Mouse (Mus musculus): ENCODE results near the gene Fam98b. TPM values are rescaled to one million over a fixed set of nuclear protein-coding genes. Genes with fewer than 3 reads are reported as not detected.

The Fam98b gene
- polyA plus RNA-seq, 1 experiment from 2014 or later: 5.8 TPM

- DNase-seq (ENCODE audit: low spot score): peak; percentile 88
- Histone ChIP-seq H3K9me3 (ENCODE audit: control insufficient read depth, low read length) (no peaks in the 10 kb centered on the region), H3K36me3 (ENCODE audit: control insufficient read depth, insufficient read depth, low read length) (no peaks in the 10 kb centered on the region), H3K27me3 (ENCODE audit: control insufficient read depth, insufficient read depth, low read length) (no peaks in the 10 kb centered on the region), H3K9ac (ENCODE audit: low read length) (no peak overlapping the region), H3K4me3 (ENCODE audit: low read depth, low read length) (no peak overlapping the region), H3K27ac (replicated peaks) (no peak overlapping the region), H3K4me1 (replicated peaks; ENCODE audit: control insufficient read depth, insufficient read depth) (no peaks in the 10 kb centered on the region), H3K4me2 (replicated peaks; ENCODE audit: low read depth) (no peak overlapping the region)
- 7% methylated on average over 13 of the region's 13 CpGs for WGBS
- ATAC-seq (ENCODE audit: low FRiP score, low TSS enrichment): peak; percentile 83
- TF ChIP-seq EP300 (optimal IDR thresholded peaks at IDR 0.05) (no peak), CTCF (IDR thresholded peaks at IDR 0.05; ENCODE audit: low read depth) (peak; percentile 95)
Measured at GRCm38 (mm10) chr2:117231257-117231656, 18.3 kb upstream of the Fam98b start.

DNA sequence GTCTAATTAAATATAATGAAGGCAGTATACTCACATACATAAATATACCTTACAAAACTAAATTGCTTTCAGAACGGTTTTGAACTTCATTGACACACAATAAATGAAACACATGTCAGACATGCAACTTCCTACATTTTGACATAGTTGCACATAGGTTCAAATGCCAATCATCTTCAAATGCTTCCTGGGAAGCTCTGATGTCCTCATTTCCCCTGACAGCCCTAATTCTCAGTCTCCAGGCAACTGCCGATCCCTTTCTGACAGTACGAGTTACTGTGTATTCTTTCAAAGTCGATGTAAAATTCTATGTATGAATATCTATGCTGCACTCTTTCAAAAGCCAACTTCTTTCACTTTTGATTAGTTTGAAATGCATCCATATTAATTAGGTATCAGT, 7.6 kb upstream of the Fam98b start:
- H3K9me3 ChIP-seq (ENCODE audit: control insufficient read depth, low read length): no peaks in the 10 kb centered on the region
- no peak overlapping the region for H3K4me3 ChIP-seq (ENCODE audit: low read depth, low read length)
- ATAC-seq (ENCODE audit: low FRiP score, low TSS enrichment): no peak
- H3K36me3 ChIP-seq (ENCODE audit: control insufficient read depth, insufficient read depth, low read length): no peaks in the 10 kb centered on the region
- H3K27me3 ChIP-seq (ENCODE audit: control insufficient read depth, insufficient read depth, low read length): 0 out of 2 replicates have a peak, but pooled peaks cover 2% of the 10 kb centered on the region
- no peak for TF ChIP-seq CTCF (IDR thresholded peaks at IDR 0.05; ENCODE audit: low read depth)
- TF ChIP-seq EP300 (optimal IDR thresholded peaks at IDR 0.05): no peak
- H3K4me1 ChIP-seq (replicated peaks; ENCODE audit: control insufficient read depth, insufficient read depth): no peaks in the 10 kb centered on the region
- no peak overlapping the region for H3K4me2 ChIP-seq (replicated peaks; ENCODE audit: low read depth)
- DNase-seq (ENCODE audit: low spot score): no peak
- H3K27ac ChIP-seq (replicated peaks): no peak overlapping the region
- 70% methylated on average over 4 of the region's 4 CpGs for WGBS
- no peak overlapping the region for H3K9ac ChIP-seq (ENCODE audit: low read length)

GRCm38 (mm10) chr2:117250001-117250510, 517 bp downstream of the Fam98b start:
- Histone ChIP-seq H3K4me1 (replicated peaks; ENCODE audit: control insufficient read depth, insufficient read depth) (no peaks in the 10 kb centered on the region), H3K36me3 (ENCODE audit: control insufficient read depth, insufficient read depth, low read length) (no peaks in the 10 kb centered on the region), H3K9ac (ENCODE audit: low read length) (peak overlapping the region; percentile 93), H3K4me2 (replicated peaks; ENCODE audit: low read depth) (peak overlapping the region; percentile 69), H3K4me3 (ENCODE audit: low read depth, low read length) (peak overlapping the region; percentile 93), H3K9me3 (ENCODE audit: control insufficient read depth, low read length) (no peaks in the 10 kb centered on the region), H3K27me3 (ENCODE audit: control insufficient read depth, insufficient read depth, low read length) (no peaks in the 10 kb centered on the region), H3K27ac (replicated peaks) (peak overlapping the region; percentile 88)
- DNase-seq (ENCODE audit: low spot score) (no peak), ATAC-seq (ENCODE audit: low FRiP score, low TSS enrichment) (peak; percentile 64)
- TF ChIP-seq EP300 (optimal IDR thresholded peaks at IDR 0.05): no peak
- no peak for TF ChIP-seq CTCF (IDR thresholded peaks at IDR 0.05; ENCODE audit: low read depth)
- under 1% methylated on average over 24 of the region's 24 CpGs for WGBS

DNA sequence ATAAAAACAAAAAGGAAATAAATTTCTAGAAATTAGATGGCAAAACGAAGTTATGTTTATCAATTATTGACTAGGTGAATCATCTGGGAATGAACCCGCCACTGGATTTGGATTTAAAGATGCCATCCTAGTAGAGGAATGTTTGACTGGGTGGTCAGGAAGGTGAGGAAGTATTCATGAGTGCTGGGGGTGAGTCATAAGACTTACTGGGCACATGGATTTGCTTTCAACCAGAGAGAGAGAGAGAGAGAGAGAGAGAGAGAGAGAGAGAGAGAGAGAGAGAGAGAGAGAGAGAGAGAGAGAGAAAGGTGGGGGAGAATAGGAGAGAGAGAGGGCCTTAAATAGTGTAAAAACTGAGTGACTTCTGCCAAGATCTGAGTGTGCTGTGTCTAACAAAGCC, 5.9 kb downstream of the Fam98b start:
- H3K9me3 ChIP-seq (ENCODE audit: control insufficient read depth, low read length): no peaks in the 10 kb centered on the region
- no peak overlapping the region for H3K27ac ChIP-seq (replicated peaks)
- H3K36me3 ChIP-seq (ENCODE audit: control insufficient read depth, insufficient read depth, low read length): no peaks in the 10 kb centered on the region
- H3K4me2 ChIP-seq (replicated peaks; ENCODE audit: low read depth): no peak overlapping the region
- no peak for DNase-seq (ENCODE audit: low spot score)
- no peaks in the 10 kb centered on the region for H3K27me3 ChIP-seq (ENCODE audit: control insufficient read depth, insufficient read depth, low read length)
- ATAC-seq (ENCODE audit: low FRiP score, low TSS enrichment): no peak
- H3K4me3 ChIP-seq (ENCODE audit: low read depth, low read length): no peak overlapping the region
- no peak overlapping the region for H3K9ac ChIP-seq (ENCODE audit: low read length)
- WGBS: 77% methylated on average over 2 of the region's 2 CpGs
- H3K4me1 ChIP-seq (replicated peaks; ENCODE audit: control insufficient read depth, insufficient read depth): no peaks in the 10 kb centered on the region
- TF ChIP-seq EP300 (optimal IDR thresholded peaks at IDR 0.05) (no peak), CTCF (IDR thresholded peaks at IDR 0.05; ENCODE audit: low read depth) (no peak)

DNA sequence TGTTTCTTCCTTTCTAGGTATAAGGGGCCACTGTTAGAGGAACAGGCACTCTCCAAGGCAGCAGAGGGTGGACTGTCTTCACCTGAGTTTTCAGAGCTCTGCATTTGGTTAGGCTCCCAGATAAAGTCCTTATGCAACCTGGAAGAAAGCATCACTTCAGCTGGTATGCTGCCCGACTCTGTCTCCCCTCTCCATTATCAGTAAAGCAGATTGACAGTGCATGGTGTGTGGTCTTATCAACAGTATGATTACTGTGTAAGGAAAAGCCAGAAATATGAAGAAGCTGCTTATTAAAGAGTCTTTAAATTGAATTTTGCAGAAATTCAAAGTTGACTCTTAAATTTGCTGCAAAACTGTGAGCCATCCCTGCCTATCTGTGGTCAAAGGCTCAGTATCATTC, 8.1 kb downstream of the Fam98b start:
- Histone ChIP-seq H3K27me3 (ENCODE audit: control insufficient read depth, insufficient read depth, low read length) (no peaks in the 10 kb centered on the region), H3K27ac (replicated peaks) (no peak overlapping the region), H3K9ac (ENCODE audit: low read length) (no peak overlapping the region), H3K4me3 (ENCODE audit: low read depth, low read length) (no peak overlapping the region), H3K9me3 (ENCODE audit: control insufficient read depth, low read length) (no peaks in the 10 kb centered on the region), H3K4me1 (replicated peaks; ENCODE audit: control insufficient read depth, insufficient read depth) (no peaks in the 10 kb centered on the region), H3K4me2 (replicated peaks; ENCODE audit: low read depth) (no peak overlapping the region), H3K36me3 (ENCODE audit: control insufficient read depth, insufficient read depth, low read length) (no peaks in the 10 kb centered on the region)
- 62% methylated on average over 1 of the region's 1 CpGs for WGBS
- DNase-seq (ENCODE audit: low spot score) (no peak), ATAC-seq (ENCODE audit: low FRiP score, low TSS enrichment) (no peak)
- TF ChIP-seq EP300 (optimal IDR thresholded peaks at IDR 0.05) (no peak), CTCF (IDR thresholded peaks at IDR 0.05; ENCODE audit: low read depth) (no peak)

DNA sequence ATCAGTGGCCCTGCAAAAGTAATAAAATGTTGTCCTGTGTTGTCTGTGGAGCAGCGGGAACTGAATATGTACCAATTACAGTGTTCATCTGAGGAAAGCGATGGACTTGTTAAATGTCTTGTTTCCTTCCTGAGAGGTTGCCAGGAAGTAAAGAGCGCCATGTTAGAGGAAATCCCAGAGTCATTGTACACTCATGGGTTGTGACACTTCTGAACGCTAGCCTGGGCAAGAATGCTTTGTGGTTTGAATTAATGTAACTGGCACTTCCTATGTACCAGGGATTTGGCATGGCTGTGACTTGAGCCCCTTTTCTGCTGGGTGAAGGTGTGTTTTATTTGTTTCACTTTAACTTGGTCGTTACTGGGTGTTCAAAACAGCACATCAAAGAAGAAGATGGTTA, 12.6 kb downstream of the Fam98b start:
- no peak overlapping the region for H3K4me2 ChIP-seq (replicated peaks; ENCODE audit: low read depth)
- H3K27ac ChIP-seq (replicated peaks): no peak overlapping the region
- peaks cover 4% of the 10 kb centered on the region; the same call in 1 of the 2 replicates for H3K36me3 ChIP-seq (ENCODE audit: control insufficient read depth, insufficient read depth, low read length)
- H3K27me3 ChIP-seq (ENCODE audit: control insufficient read depth, insufficient read depth, low read length): no peaks in the 10 kb centered on the region
- 86% methylated on average over 5 of the region's 5 CpGs for WGBS
- no peak for DNase-seq (ENCODE audit: low spot score)
- H3K9ac ChIP-seq (ENCODE audit: low read length): no peak overlapping the region
- no peak overlapping the region for H3K4me3 ChIP-seq (ENCODE audit: low read depth, low read length)
- no peak for ATAC-seq (ENCODE audit: low FRiP score, low TSS enrichment)
- TF ChIP-seq CTCF (IDR thresholded peaks at IDR 0.05; ENCODE audit: low read depth) (no peak), EP300 (optimal IDR thresholded peaks at IDR 0.05) (no peak)
- H3K4me1 ChIP-seq (replicated peaks; ENCODE audit: control insufficient read depth, insufficient read depth): no peaks in the 10 kb centered on the region
- no peaks in the 10 kb centered on the region for H3K9me3 ChIP-seq (ENCODE audit: control insufficient read depth, low read length)
